Mouse (Mus musculus) gastrocnemius, adult 2 months (tissue): ENCODE results near the gene Coq10a. TPM values are rescaled to one million over a fixed set of nuclear protein-coding genes. Genes with fewer than 3 reads are reported as not detected.

Experiments
- DNase-seq: peaks from one replicate; pipeline ENCODE4 v3.0.0; 2022
- H3K27ac ChIP-seq: fragments of 200-600 bp; 2 replicates; pipeline ENCODE4 v1.8.1; 2022; ENCODE audit warnings: mild to moderate bottlenecking
- H3K4me3 ChIP-seq: fragments of 200-600 bp; 2 replicates; pipeline ENCODE4 v1.8.1; 2022; ENCODE audit warnings: mild to moderate bottlenecking, moderate library complexity
- CTCF ChIP-seq: fragments of 200-600 bp; IDR thresholded peaks from 2 replicates; pipeline ENCODE4 v1.8.1; 2022; ENCODE audit warnings: antibody characterized with exemption, mild to moderate bottlenecking, moderate library complexity
- intact Hi-C: fragments of 180-260 bp; cut with DNase I; formaldehyde crosslinking; loops from one replicate; pipeline ENCODE4 v1.15.1; 2025
- total RNA-seq, 2 experiments: library from RNA; stranded (reverse); gene quantifications; 2 replicates each; pipeline ENCODE4 v1.2.3; 2021

Coq10a gene
- total RNA-seq, 2 experiments from 2014 or later = 447 to 542 TPM

DNA sequence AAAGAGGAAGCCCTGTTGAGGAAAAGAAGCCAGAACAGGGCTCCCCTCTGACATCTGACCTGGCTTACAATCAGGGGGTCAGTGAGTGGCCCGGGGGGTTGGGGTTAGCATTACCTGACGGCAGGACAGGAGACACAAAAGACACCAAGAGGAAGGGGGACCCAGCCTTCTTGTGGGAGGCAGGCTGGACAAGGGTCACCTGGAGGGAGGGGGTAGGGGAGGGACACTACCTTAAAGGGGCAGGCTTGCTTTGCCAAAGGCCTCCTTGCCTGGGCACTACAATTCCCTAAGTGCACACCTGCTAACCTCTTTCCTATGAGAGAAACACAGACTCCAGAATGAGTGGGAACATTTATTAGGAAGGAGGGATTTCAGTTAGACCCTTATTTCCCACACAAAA lies 32.3 kb upstream of the Coq10a start, which contains the start of gene Slc39a5:
TSS of gene Slc39a5 (minus strand) at position 174 of the 400 bp plus-strand sequence.
- TF ChIP-seq CTCF = no peak
- DNase-seq = no peak
- H3K4me3 ChIP-seq = no peak within 1 kb of the TSS
- no peak within 1 kb of the TSS for H3K27ac ChIP-seq
- intact Hi-C loops = loop anchor here (2.0 kb wide), 1 partner anchor 14 kb away; no protein-coding TSS in a partner anchor

DNA sequence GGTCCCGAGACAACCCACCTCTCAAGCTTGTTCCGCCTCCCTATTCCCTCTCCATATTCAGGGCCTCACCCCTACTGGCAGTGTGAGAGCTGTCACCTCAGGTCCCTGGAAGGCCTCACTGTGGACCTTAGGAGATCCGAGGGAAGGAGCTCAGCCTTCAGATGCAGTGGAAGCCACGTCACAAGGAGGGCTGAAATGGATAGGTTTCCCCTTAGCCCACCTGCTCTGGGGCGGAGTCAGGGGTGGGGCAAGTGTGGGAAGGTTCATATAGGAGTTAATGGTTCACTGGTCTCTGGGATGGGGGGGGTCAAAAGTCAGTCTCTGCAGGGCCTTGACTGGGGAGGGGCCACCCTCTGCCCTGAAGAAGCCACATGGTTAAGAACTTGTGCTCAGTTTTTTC lies 31.5 kb upstream of the Coq10a start:
- H3K27ac ChIP-seq = no peak overlapping the region
- TF ChIP-seq CTCF = no peak
- intact Hi-C loops = loop anchor here (2.0 kb wide), 1 partner anchor 14 kb away; no protein-coding TSS in a partner anchor
- no peak for DNase-seq
- H3K4me3 ChIP-seq = no peak overlapping the region

DNA sequence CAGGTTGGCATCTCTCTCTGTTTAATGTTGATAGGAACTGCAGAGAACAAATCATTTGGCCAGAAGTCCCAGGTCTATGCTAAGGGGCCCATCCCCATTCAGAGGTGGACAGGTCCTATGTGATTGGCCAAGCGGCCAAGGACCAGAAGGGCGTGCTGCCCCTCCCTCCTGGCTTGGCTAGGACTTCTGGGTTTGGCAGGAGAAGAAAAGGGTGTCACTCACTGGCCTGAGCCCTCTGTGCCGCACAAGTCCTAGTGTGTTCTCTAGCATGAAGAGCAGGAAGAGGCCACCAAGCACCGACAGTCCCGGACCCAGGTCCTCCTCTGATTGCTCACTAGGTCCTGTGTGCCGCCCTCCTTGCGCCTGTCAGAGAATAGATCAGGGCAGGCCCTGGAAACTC lies 28.7 kb upstream of the Coq10a start:
- no peak for TF ChIP-seq CTCF
- Histone ChIP-seq H3K27ac (no peak overlapping the region), H3K4me3 (no peak overlapping the region)
- no peak for DNase-seq
- intact Hi-C loops = no loop called here

DNA sequence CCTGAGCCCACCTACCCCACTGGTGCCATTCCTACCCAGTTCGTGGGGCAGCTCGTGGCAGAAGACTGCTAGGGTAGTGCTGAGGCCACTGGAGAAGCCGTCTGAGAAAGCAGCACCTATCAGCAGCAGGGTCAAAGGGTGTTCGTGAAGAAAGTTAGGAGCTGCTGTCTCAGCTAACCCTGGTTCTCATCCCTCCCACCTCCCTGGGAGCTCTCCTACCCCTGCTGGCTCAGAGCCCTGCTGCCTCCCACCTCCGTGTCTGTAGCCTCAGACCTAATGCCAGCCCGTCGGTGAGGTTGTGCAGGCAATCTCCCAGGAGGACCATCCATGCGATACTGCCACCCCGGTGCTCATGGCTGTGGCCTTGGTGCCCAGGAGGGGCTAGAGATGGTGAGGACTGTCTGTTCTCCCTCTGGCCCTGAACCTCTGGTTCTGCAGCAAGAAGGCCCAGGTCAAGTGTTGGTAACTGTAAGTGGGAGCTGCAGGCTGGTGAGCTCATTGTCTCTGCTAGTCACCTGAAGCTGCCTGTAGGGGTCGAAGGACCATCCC lies 28.0 kb upstream of the Coq10a start:
- no peak for TF ChIP-seq CTCF

DNA sequence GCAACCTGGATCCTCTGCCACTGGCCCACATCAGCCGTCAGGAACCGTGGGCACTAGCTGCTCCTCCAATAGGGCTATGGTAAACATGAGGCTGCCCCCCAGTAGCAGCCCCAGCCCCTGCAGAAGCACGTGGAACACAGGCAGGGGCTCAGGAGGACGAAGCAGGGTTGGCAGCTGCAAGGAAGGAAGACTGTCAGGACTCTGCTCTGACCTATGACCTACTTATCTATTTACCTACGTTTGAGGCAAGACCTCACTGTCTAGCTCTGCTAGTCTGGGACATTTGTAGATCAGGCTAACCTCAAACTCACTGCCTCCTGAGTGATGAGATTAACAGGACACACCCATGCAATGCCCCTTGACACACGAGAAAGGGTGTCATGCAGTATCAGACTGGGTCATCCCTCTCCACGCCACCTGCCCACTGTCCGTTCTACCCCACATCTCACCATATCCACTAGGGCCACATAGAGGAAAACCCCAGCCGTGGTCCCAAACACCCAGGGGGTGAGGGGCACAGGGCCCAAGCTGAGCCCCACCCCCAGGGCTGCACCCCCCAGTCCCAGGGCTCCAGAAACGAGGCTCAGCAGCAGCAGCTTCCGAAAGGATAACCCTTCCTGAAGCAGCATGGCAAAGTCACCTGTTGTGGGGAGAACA lies 27.3 kb upstream of the Coq10a start:
- no peak for DNase-seq
- Histone ChIP-seq H3K4me3 (no peak overlapping the region), H3K27ac (no peak overlapping the region)
- intact Hi-C loops = no loop called here
- TF ChIP-seq CTCF = no peak

More for the DNA sequence above, 28.0 kb upstream of the Coq10a start:
- intact Hi-C loops = no loop called here
- DNase-seq = no peak
- H3K4me3 ChIP-seq = no peak overlapping the region
- H3K27ac ChIP-seq = no peak overlapping the region

DNA sequence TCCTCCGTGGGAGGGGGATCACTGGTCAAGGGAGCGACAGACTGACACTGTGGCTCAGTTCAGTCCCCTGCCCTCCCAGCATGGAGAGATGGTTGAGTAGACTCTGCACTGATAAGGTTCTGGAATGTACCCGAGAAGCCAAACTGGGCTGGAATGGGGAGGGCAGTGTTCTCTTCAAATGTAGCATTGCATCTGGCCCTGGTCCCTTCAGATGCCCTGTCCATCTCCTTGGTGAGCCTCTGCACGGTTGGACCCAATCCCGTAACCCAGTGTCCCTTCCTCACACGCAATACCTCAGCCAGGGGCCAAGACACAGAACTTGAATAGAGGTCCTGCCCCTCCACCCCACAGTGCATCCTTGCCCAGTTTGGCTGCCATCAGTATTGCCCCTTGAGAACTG lies 23.1 kb upstream of the Coq10a start:
- no peak for TF ChIP-seq CTCF
- Histone ChIP-seq H3K27ac (no peak overlapping the region), H3K4me3 (no peak overlapping the region)
- intact Hi-C loops = no loop called here
- DNase-seq = no peak

DNA sequence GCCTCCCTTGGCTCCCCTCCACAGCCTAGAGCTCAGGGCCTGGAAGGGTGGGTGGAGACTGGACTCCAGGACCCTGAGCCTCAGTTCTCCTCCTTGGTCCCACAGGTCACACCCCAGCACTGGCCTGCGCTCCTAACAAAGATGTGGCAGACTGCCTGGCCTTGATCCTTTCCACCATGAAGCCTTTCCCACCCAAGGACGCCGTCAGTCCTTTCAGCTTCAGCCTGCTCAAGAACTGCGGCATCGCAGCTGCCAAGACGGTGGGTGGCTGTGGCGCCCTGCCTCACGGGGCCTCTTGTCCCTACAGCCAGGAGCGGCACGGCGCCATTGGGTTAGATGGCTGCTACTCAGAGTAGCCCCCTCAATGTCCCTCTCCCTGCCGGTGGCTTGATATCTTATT lies 21.6 kb upstream of the Coq10a start:
- intact Hi-C loops = no loop called here
- no peak overlapping the region for H3K4me3 ChIP-seq
- no peak for TF ChIP-seq CTCF
- DNase-seq = no peak
- H3K27ac ChIP-seq = no peak overlapping the region

DNA sequence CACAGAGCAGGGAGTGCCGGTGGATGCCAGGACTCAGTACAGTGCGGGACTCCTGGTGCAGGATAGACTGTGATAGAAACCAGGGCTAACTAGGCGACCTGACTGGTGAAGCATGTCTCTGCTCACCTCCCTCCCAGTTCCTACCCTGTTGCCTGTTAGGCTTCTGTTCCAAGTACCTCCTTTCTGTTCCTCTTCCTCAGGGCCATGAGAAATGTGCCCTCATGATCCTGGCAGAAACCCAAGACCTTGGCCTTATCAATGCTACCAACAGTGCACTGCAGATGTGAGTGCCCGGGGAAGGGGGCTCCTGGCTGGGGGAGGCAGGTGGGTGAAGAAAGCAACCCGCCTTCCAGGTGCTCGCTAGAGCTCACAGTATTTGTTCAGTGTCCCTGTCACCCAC lies 20.8 kb upstream of the Coq10a start:
- DNase-seq = no peak
- intact Hi-C loops = no loop called here
- no peak for TF ChIP-seq CTCF
- Histone ChIP-seq H3K27ac (no peak overlapping the region), H3K4me3 (no peak overlapping the region)

DNA sequence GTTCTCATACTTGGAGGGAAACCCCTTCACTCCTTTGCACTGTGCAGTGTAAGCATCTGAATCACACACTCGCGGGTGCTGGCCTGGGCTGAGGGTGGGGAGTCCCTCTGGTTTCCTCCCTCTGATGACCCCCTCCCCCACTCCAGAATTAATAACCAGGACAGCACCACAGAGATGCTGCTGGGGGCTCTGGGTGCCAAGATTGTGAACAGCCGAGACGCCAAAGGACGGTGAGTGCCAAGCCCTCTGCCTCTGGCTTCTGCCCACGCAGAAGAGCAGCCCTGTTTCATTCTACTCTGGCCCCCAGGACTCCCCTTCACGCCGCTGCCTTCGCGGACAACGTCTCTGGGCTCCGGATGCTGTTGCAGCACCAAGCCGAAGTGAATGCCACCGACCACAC lies 20.1 kb upstream of the Coq10a start:
- no peak for DNase-seq
- intact Hi-C loops = no loop called here
- no peak overlapping the region for H3K27ac ChIP-seq
- no peak for TF ChIP-seq CTCF
- no peak overlapping the region for H3K4me3 ChIP-seq

DNA sequence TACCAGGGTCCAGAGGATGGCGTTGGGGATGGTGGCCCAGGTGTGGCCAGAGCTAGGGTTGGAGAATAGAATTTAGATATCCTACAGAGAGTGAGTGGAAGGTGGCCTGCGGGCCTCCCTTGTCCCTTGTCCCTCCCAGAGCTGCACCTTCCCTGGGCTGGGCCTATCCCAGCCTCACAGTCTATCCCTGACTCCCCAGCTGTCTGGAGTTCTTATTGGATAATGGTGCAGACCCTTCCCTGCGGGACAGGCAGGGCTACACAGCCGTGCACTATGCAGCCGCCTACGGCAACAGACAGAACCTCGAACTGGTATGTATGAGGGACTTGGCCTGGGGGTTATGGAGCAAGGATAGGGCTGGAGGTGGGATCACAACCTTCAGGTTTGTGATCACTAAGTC lies 17.1 kb upstream of the Coq10a start:
- intact Hi-C loops = loop anchor here (2.0 kb wide), 1 partner anchor 15 kb away; the partner anchor contains the start of gene Slc39a5
- no peak for TF ChIP-seq CTCF
- no peak for DNase-seq

DNA sequence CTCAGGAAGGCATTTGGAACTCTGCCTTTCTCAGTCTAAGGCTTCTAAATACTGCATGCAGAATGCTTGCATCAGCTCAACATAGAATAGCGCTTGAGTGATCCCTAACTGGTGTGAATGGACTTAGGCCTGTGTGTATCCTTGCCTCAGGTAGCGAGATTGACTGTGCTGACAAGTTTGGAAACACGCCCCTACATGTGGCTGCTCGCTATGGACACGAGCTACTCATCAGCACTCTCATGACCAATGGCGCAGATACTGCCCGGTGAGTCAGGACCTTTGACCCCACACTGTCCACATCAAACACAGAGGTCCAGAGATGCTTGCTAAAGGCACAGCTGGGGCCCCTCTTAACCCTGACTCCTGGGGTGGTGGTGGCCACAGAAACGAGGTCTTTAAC lies 13.7 kb upstream of the Coq10a start:
- TF ChIP-seq CTCF = no peak
- DNase-seq = no peak
- Histone ChIP-seq H3K4me3 (no peak overlapping the region), H3K27ac (no peak overlapping the region)
- intact Hi-C loops = no loop called here

More for the DNA sequence above, 17.1 kb upstream of the Coq10a start:
- Histone ChIP-seq H3K4me3 (no peak overlapping the region), H3K27ac (no peak overlapping the region)

DNA sequence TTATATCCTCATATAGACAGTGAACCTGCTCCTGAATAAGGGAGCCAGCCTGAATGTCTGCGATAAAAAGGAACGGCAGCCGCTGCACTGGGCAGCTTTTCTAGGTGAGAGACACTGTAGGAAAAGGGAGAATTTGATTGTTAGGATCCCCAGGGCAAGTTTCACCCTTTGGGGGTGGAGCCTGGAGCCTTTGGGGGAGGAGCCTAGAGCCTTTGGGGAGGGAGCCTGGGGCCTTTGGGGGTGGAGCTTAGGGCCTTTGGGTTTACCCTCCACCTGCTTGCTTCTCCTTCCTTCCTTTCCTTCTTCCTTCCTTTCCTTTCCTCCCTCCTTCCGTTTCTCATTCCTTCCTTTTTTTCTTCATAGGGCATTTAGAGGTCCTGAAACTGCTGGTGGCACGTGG lies 11.8 kb upstream of the Coq10a start:
- H3K27ac ChIP-seq = no peak overlapping the region
- intact Hi-C loops = no loop called here
- DNase-seq = peak; percentile 37
- no peak for TF ChIP-seq CTCF
- no peak overlapping the region for H3K4me3 ChIP-seq

DNA sequence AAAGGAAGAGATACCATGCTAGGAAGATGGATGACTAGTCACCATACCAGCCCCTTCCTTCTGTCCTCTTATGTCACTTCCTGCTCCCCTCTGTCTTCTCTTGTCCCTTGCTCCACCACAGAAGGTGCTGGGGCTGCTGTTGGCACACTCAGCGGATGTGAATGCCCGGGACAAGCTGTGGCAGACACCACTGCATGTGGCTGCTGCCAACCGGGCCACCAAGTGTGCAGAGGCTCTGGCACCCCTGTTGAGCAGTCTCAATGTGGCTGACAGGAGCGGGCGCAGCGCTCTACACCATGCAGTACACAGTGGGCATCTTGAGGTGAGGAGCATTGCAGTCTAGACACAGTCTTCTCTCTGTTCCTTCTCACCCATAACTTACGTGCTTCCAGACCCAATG lies 10.5 kb upstream of the Coq10a start:
- intact Hi-C loops = loop anchor here (5.0 to 10.0 kb wide), 2 partner anchors 42 to 166 kb away; partner anchors contain the start of genes Cs, Rpl41 and Zc3h10
- no peak for TF ChIP-seq CTCF
- peak; percentile 84 for DNase-seq
- Histone ChIP-seq H3K27ac (peak overlapping the region; percentile 99), H3K4me3 (peak overlapping the region; percentile 94)

DNA sequence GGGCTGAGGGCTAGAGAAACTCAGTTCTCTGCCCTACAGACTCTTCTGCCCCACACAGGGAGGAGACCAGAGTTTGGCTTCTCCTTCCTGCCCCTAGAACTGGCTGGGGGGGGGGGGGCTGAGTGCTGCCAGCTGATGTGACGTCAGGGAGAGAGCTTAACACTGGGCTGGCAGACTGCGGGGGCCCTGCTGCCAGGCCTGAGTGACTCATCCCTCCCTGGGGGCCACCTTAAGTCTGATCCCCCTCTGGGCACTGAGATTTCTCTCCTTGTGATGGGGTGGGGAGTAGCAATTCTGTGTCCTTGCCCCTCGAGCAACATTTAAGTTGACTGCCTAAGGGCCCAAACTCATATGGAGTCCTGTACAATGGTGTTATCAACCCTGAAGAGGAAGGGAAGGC lies 9.7 kb upstream of the Coq10a start:
- DNase-seq = peak; percentile 73
- H3K4me3 ChIP-seq = peak overlapping the region; percentile 94
- peak overlapping the region; percentile 99 for H3K27ac ChIP-seq
- no peak for TF ChIP-seq CTCF
- intact Hi-C loops = loop anchor here (5.0 to 10.0 kb wide), 2 partner anchors 41 to 166 kb away; partner anchors contain the start of genes Cs, Rpl41 and Zc3h10
